Mouse (Mus musculus): Measurements from ENCODE around the gene Dclk2. TPM values are rescaled to one million over a fixed set of nuclear protein-coding genes. Genes with fewer than 3 reads are reported as not detected.
A peak's percentile ranks its signal among the peaks of the same experiment; 100 is the strongest.

The Dclk2 gene
- polyA plus RNA-seq, 1 experiment from 2014 or later: 22.7 TPM

DNA sequence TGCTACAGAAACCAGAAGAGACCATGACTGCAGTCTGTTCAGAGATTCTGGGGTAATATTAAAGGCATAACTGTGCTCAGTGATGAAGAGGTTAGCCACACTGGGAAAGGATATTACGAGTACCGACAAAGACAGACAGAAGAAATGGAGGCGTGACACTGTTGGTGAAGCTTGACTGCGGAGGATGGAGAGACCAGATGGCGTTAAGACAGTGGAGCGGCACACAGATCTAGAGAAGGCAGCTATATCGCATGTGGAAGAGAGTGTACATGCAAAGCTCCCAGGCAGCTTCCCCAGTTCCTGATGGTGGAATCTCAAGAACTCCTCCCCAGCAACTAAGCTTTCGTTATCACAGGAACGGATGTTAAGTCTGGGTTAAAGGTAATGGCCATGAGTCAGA is 116.4 kb downstream of the Dclk2 start:
- no peak overlapping the region for H3K27ac ChIP-seq
- no peak overlapping the region for H3K4me3 ChIP-seq
- H3K9me3 ChIP-seq: no peaks in the 10 kb centered on the region
- 96% methylated on average over 9 of the region's 9 CpGs for WGBS
- DNase-seq (ENCODE audit: extremely low spot score, low spot score): no peak
- peaks cover 8% of the 10 kb centered on the region for H3K4me1 ChIP-seq
- H3K27me3 ChIP-seq (ENCODE audit: poor library complexity, severe bottlenecking): no peaks in the 10 kb centered on the region
- peaks cover 36% of the 10 kb centered on the region for H3K36me3 ChIP-seq (replicated peaks)

DNA sequence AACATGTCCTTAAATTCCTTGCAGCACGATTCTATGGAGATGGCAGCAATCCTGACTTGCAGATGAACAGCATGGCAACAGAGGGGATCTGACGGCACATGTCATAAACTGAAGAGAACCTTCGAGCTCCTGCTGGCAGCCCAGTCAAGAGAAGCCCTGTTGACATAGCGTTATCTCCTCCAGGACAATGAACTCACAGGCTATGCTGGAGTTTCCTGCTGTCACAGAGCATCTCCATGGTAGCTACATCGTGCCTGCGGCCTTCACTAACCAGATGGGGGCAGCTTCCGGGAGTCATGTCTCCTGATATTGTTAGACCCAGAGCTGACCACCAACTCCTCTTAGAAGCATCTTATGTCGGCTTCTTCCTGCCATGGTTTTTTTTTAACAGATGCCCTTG is 117.8 kb downstream of the Dclk2 start:
- 77% methylated on average over 8 of the region's 8 CpGs for WGBS
- Histone ChIP-seq H3K9me3 (no peaks in the 10 kb centered on the region), H3K4me3 (no peak overlapping the region), H3K36me3 (replicated peaks) (peaks cover 46% of the 10 kb centered on the region), H3K27me3 (ENCODE audit: poor library complexity, severe bottlenecking) (no peaks in the 10 kb centered on the region), H3K27ac (0 out of 2 replicates have a peak overlapping the region, but pooled peaks have one; percentile 30), H3K4me1 (peaks cover 8% of the 10 kb centered on the region)
- DNase-seq (ENCODE audit: extremely low spot score, low spot score): no peak

DNA sequence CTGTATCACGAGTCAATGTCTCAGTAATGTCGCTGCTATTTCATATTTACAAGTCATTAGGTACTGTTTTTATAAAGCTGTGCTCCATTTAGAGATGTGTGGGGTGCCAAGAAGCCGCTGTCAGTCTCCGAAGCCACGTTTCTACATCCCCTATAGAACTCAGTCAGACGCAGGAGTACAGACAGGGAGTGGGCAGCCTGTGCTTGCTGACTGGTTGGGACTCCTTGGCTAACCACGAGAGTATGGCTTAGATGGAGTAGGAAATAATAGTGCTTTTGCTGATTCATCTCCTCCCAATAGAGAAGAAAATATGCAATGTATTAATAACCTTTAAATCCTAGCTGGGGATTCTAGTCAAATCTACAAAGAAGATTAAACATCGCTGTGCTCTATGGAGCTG is 119.8 kb downstream of the Dclk2 start:
- Histone ChIP-seq H3K36me3 (replicated peaks) (peaks cover 44% of the 10 kb centered on the region), H3K9me3 (no peaks in the 10 kb centered on the region), H3K27ac (no peak overlapping the region), H3K4me3 (no peak overlapping the region), H3K27me3 (ENCODE audit: poor library complexity, severe bottlenecking) (no peaks in the 10 kb centered on the region), H3K4me1 (peaks cover 8% of the 10 kb centered on the region)
- 91% methylated on average over 8 of the region's 8 CpGs for WGBS
- DNase-seq (ENCODE audit: extremely low spot score, low spot score): no peak

DNA sequence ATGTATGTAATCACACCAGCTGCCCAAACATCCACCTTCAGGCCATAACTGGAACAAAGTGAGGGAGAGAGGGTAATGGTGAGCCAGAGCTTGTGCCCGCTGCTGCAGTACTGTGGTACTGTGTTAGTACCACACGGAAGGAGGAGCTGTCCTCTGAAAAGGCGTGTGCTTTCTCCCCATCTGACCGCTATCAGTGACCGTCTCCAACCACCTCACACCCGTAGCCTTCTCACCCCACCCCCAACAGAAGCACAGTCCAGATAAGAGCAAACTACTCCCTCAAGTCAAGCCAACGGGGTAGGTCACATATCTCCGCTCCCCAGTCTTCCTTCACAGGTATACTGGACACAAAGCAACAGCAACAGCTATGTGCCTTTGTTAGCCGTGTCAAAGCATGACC is 121.6 kb downstream of the Dclk2 start:
- Histone ChIP-seq H3K9me3 (no peaks in the 10 kb centered on the region), H3K4me1 (peaks cover 8% of the 10 kb centered on the region), H3K4me3 (no peak overlapping the region), H3K27ac (peak overlapping the region; percentile 8; the same call in 1 of the 2 replicates), H3K27me3 (ENCODE audit: poor library complexity, severe bottlenecking) (no peaks in the 10 kb centered on the region), H3K36me3 (replicated peaks) (peaks cover 26% of the 10 kb centered on the region)
- 91% methylated on average over 9 of the region's 9 CpGs for WGBS
- DNase-seq (ENCODE audit: extremely low spot score, low spot score): no peak

DNA sequence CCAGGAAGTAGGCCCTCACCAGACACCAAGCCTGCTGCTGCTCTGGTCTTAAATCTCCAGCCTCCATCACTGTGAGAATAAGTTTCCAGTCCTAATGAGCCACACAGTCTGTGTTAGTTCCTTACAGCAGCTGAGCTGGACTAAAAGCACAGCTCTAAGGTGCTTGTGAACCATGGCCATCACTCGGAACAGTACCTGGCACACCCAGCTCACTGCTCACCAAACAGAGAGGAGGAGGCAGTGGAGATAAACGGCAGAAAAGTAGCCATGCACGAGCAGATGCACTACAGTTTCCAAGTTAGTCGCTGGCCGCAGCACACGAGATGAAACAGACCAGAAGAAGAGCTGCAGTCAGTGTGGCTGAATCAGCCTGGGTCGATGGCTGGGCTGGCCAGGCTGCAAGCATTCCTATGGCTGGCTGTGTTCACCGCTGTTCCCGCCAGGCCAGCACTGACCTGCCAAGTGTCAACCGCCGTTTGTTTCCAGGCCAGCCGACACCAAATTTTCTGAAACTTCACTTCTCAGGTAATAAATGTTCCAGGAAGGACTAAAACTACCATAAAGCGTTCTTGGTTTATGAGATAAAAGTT is 122.7 kb downstream of the Dclk2 start:
- no peak for DNase-seq (ENCODE audit: extremely low spot score, low spot score)
- H3K4me1 ChIP-seq: peaks cover 1% of the 10 kb centered on the region; the same call in 1 of the 2 replicates
- no peaks in the 10 kb centered on the region for H3K9me3 ChIP-seq
- H3K4me3 ChIP-seq: no peak overlapping the region
- no peak overlapping the region; the same call in 1 of the 2 replicates for H3K27ac ChIP-seq
- H3K36me3 ChIP-seq (replicated peaks): peaks cover 28% of the 10 kb centered on the region
- 84% methylated on average over 13 of the region's 13 CpGs for WGBS
- no peaks in the 10 kb centered on the region for H3K27me3 ChIP-seq (ENCODE audit: poor library complexity, severe bottlenecking)

DNA sequence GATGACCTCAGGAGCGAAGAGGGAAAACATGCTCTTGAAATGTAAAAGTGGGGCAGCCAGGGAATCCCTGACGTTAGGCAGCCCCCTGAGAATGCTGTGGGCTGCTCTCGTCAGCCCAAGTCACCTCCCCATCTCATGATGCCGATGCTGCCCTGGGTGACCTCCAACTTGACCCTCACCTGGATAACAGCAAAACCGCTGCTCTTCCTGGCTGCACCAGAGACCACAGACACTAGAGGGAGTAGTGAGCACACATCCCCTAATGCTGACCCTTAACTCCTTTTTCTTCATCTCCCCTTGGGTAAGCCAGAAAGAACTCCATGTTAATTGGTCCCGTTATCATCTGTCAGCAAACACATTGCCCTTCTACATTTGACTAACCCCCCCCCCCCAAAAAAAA is 123.9 kb downstream of the Dclk2 start:
- Histone ChIP-seq H3K4me1 (no peaks in the 10 kb centered on the region; the same call in 1 of the 2 replicates), H3K4me3 (no peak overlapping the region), H3K27ac (no peak overlapping the region), H3K27me3 (ENCODE audit: poor library complexity, severe bottlenecking) (no peaks in the 10 kb centered on the region), H3K36me3 (replicated peaks) (peaks cover 34% of the 10 kb centered on the region), H3K9me3 (no peaks in the 10 kb centered on the region)
- no peak for DNase-seq (ENCODE audit: extremely low spot score, low spot score)
- 51% methylated on average over 6 of the region's 6 CpGs for WGBS

DNA sequence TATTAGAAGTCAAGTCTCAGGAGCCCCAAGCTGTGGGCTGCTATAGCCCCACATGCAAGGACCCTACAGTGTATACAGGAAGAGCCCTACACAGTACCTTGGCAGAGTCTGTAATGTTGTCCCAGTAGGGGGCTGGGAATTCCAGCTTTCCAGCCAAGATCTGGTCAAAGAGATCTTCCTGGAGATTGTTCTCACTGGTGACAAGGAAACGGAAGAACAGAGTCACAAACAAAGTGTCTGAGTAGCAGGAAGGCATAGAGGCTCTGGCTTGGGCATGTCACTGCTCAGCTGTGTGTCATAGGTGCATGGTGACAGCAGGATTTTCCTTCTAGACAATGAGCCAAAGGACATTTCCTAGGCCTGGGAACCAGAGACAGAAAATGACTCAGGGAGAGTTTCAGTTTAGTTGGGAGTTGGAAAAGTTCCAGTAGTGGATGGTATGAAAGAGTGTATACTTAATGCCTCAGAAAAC is 126.9 kb downstream of the Dclk2 start:
- H3K4me3 ChIP-seq: no peak overlapping the region
- WGBS: 81% methylated on average over 1 of the region's 1 CpGs
- peaks cover 23% of the 10 kb centered on the region for H3K4me1 ChIP-seq
- no peak overlapping the region for H3K27ac ChIP-seq
- no peak for DNase-seq (ENCODE audit: extremely low spot score, low spot score)
- no peaks in the 10 kb centered on the region for H3K27me3 ChIP-seq (ENCODE audit: poor library complexity, severe bottlenecking)
- no peaks in the 10 kb centered on the region for H3K9me3 ChIP-seq
- peaks cover 35% of the 10 kb centered on the region for H3K36me3 ChIP-seq (replicated peaks)

DNA sequence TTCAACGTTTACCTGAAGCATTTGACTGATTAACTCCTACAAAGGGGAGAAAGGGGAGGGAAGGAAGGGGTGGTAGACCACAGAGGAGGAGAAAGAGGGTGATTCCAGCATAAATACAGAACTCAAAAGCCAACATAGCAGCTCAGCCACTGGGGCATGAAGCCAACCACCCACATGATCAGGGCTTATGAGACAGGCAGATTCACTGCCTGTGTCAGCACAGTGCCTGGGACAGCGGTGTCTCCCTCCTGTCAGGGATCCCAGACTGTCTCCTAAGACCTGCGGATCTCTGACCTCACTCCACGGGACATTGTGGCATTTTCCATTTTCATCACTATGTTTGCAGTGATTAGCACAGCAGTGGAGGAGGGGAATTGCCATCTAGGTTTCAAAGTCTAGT is 127.4 kb downstream of the Dclk2 start:
- peaks cover 27% of the 10 kb centered on the region for H3K4me1 ChIP-seq
- no peak overlapping the region for H3K4me3 ChIP-seq
- no peaks in the 10 kb centered on the region for H3K9me3 ChIP-seq
- H3K36me3 ChIP-seq (replicated peaks): peaks cover 34% of the 10 kb centered on the region
- no peaks in the 10 kb centered on the region for H3K27me3 ChIP-seq (ENCODE audit: poor library complexity, severe bottlenecking)
- no peak for DNase-seq (ENCODE audit: extremely low spot score, low spot score)
- no peak overlapping the region for H3K27ac ChIP-seq
- WGBS: 85% methylated on average over 4 of the region's 4 CpGs

DNA sequence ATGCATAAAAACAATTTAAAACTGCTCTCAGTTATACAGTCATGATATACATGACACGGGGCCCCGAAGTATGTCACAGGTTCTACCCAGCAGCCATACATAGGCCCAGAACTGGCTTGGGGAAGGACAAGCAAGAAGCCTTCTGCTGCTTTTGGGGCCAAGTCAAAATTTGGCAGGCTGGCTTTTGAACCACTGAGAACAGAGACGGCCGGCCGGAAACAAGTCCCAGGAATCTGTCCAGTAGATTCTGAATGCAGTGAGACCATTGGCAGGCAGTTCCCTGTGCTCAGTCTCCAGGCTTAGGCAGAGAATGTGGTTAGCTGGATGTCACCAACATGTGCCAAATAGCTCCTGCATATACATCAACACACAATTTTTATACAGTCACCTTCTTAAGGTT is 130.9 kb downstream of the Dclk2 start:
- no peak for DNase-seq (ENCODE audit: extremely low spot score, low spot score)
- Histone ChIP-seq H3K4me3 (no peak overlapping the region), H3K27ac (peak overlapping the region; percentile 48; the same call in 1 of the 2 replicates), H3K27me3 (ENCODE audit: poor library complexity, severe bottlenecking) (no peaks in the 10 kb centered on the region), H3K36me3 (replicated peaks) (peaks cover 47% of the 10 kb centered on the region), H3K9me3 (no peaks in the 10 kb centered on the region), H3K4me1 (peaks cover 41% of the 10 kb centered on the region)
- 93% methylated on average over 5 of the region's 5 CpGs for WGBS

DNA sequence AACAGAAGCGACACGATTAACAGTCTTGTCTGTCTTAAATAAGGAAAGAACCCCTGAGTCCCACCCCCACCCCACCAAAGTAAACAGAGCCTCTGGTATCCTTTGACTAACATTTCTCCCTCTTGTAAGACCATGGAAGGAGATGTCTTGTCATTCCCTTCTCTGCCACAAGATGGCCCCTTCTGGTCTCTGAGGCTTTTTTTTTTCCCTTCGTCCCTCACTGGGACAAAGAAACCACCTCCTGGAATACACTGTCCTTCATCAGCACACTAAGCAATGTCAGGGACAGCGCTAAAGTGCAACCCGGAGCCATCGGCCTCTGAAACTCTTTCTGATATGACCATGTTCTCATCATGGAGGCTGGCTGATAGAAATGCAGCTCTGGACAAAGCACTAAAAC is 131.9 kb downstream of the Dclk2 start:
- WGBS: 56% methylated on average over 6 of the region's 6 CpGs
- DNase-seq (ENCODE audit: extremely low spot score, low spot score): peak; percentile 44
- H3K4me1 ChIP-seq: peaks cover 41% of the 10 kb centered on the region
- H3K4me3 ChIP-seq: no peak overlapping the region
- H3K9me3 ChIP-seq: no peaks in the 10 kb centered on the region
- H3K27me3 ChIP-seq (ENCODE audit: poor library complexity, severe bottlenecking): no peaks in the 10 kb centered on the region
- peaks cover 47% of the 10 kb centered on the region for H3K36me3 ChIP-seq (replicated peaks)
- H3K27ac ChIP-seq: peak overlapping the region; percentile 71

DNA sequence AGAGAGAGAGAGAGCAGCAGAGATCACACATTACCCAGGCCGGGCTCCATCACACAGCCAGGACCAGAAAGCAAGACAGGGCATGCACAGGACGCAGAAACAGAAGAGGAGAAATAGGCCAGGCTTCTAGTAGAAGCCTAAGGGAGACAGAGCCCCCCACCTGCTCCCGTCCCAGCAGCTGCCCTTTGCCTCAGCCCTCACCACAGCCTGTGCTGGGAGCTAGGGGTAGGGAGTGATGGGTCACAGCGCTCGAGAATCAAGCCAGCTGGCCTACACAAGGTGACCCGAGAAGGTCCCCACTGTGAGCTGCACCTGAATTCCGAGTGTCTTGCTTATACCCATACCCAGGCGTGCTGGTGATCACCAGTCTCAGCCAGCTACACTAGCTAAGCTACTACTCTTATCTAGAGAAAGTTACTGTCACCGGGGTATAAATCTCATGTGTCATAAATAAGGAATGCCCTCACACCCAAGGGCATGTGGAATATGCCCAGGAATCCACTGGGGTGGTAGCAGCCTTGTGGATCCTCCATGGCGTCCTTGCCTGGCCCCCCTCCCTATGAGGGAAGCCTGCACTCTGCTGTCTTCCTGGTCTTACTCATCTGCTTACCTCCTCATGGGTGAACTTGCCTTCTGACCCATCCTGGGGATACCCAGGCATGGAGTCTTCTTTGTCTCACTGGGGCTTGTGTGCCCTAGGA is 133.1 kb downstream of the Dclk2 start:
- Histone ChIP-seq H3K9me3 (no peaks in the 10 kb centered on the region), H3K4me3 (no peak overlapping the region), H3K27ac (peak overlapping the region; percentile 48; the same call in 1 of the 2 replicates), H3K36me3 (replicated peaks) (peaks cover 36% of the 10 kb centered on the region), H3K4me1 (peaks cover 48% of the 10 kb centered on the region), H3K27me3 (ENCODE audit: poor library complexity, severe bottlenecking) (no peaks in the 10 kb centered on the region)
- WGBS: 89% methylated on average over 10 of the region's 10 CpGs
- DNase-seq (ENCODE audit: extremely low spot score, low spot score): no peak

DNA sequence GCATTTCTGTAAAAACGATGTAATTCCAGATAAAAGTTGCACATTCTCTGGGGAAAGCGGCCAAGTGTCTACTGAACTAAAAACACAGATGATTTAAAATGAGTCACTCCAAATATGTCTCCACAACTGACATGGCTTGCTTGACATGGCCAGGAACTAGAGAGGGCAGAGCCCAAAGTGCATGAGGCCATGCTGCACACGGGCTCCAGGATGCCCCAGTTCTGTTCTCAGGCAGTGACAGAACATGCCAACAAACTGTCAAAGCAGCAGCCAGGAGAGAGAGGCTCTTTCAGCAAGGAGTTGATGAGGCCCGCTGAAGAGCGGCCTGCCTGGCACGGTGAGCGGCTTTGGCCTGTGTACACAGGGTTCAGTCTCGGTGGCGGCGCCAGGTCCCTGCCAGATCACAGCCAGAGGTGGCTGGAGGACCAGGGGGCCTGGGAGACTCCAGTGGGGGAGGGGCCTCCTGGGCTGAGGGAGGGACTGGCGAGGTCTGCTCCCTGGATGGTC is 133.8 kb downstream of the Dclk2 start:
- peaks cover 48% of the 10 kb centered on the region for H3K4me1 ChIP-seq
- H3K27ac ChIP-seq: peak overlapping the region; percentile 48; the same call in 1 of the 2 replicates
- WGBS: 83% methylated on average over 11 of the region's 11 CpGs
- peaks cover 31% of the 10 kb centered on the region for H3K36me3 ChIP-seq (replicated peaks)
- H3K27me3 ChIP-seq (ENCODE audit: poor library complexity, severe bottlenecking): no peaks in the 10 kb centered on the region
- no peak for DNase-seq (ENCODE audit: extremely low spot score, low spot score)
- H3K4me3 ChIP-seq: no peak overlapping the region
- no peaks in the 10 kb centered on the region for H3K9me3 ChIP-seq

DNA sequence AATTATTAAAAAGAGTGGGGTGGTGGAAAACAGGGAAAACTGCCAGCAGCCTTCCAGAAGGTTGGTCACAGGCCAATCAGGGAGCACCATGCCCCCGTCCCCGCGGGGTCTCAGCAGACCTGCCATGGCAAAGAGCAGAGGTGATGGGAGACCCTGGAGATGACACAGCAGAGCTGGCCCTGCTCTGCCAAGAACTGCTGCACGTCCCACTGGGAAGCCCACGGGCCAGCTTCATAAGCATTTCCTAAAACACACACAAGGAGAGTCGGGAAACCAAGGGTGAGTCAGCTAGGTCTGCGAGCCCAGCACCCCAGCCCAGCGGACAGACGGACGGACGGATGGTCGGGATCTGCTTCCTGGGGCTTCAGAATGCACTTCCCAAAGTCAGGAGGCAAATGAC is 134.4 kb downstream of the Dclk2 start:
- Histone ChIP-seq H3K27ac (no peak overlapping the region), H3K36me3 (replicated peaks) (peaks cover 27% of the 10 kb centered on the region), H3K4me3 (no peak overlapping the region), H3K27me3 (ENCODE audit: poor library complexity, severe bottlenecking) (no peaks in the 10 kb centered on the region), H3K4me1 (peaks cover 48% of the 10 kb centered on the region), H3K9me3 (no peaks in the 10 kb centered on the region)
- 90% methylated on average over 12 of the region's 12 CpGs for WGBS
- no peak for DNase-seq (ENCODE audit: extremely low spot score, low spot score)

Data from forebrain, embryonic 10.5 days (tissue).